Mouse (Mus musculus): ENCODE data around the gene Cacna1e. TPM values are rescaled to one million over a fixed set of nuclear protein-coding genes. Genes with fewer than 3 reads are reported as not detected.
A peak's percentile ranks its signal among the peaks of the same experiment; 100 is the strongest.

The Cacna1e gene
- polyA plus RNA-seq, 1 experiment from 2014 or later: 0.49 TPM

GRCm38 (mm10) chr1:154805742-154806141 is 78.6 kb downstream of the Cacna1e start:
- ATAC-seq (ENCODE audit: insufficient number of reproducible peaks, low FRiP score, low TSS enrichment, low read depth): no peak
- no peaks in the 10 kb centered on the region for H3K9me3 ChIP-seq (ENCODE audit: control insufficient read depth, low read length)
- no peaks in the 10 kb centered on the region for H3K4me1 ChIP-seq (ENCODE audit: control insufficient read depth, insufficient read depth, low read length)
- no peaks in the 10 kb centered on the region for H3K27me3 ChIP-seq (ENCODE audit: control insufficient read depth, insufficient read depth, low read length)
- H3K4me2 ChIP-seq (ENCODE audit: low read depth, severe bottlenecking): no peak overlapping the region
- DNase-seq (ENCODE audit: low spot score): no peak
- 100% methylated on average over 1 of the region's 1 CpGs for WGBS
- H3K4me3 ChIP-seq (ENCODE audit: low read depth, low read length): no peak overlapping the region
- no peaks in the 10 kb centered on the region for H3K36me3 ChIP-seq (ENCODE audit: control insufficient read depth, insufficient read depth, low read length)
- no peak overlapping the region for H3K9ac ChIP-seq (ENCODE audit: low read length)
- no peak overlapping the region for H3K27ac ChIP-seq (replicated peaks; ENCODE audit: low read depth, low read length)

- H3K36me3 ChIP-seq (ENCODE audit: control insufficient read depth, insufficient read depth, low read length): no peaks in the 10 kb centered on the region
- no peaks in the 10 kb centered on the region for H3K27me3 ChIP-seq (ENCODE audit: control insufficient read depth, insufficient read depth, low read length)
- no peak overlapping the region for H3K4me2 ChIP-seq (ENCODE audit: low read depth, severe bottlenecking)
- DNase-seq (ENCODE audit: low spot score) (no peak), ATAC-seq (ENCODE audit: insufficient number of reproducible peaks, low FRiP score, low TSS enrichment, low read depth) (no peak)
- H3K4me1 ChIP-seq (ENCODE audit: control insufficient read depth, insufficient read depth, low read length): no peaks in the 10 kb centered on the region
- H3K27ac ChIP-seq (replicated peaks; ENCODE audit: low read depth, low read length): no peak overlapping the region
- WGBS: 94% methylated on average over 3 of the region's 3 CpGs
- H3K4me3 ChIP-seq (ENCODE audit: low read depth, low read length): no peak overlapping the region
- no peak overlapping the region for H3K9ac ChIP-seq (ENCODE audit: low read length)
- H3K9me3 ChIP-seq (ENCODE audit: control insufficient read depth, low read length): no peaks in the 10 kb centered on the region
These were observed 79.3 kb downstream of the Cacna1e start for GRCm38 (mm10) chr1:154805038-154805437.

- Histone ChIP-seq H3K9me3 (ENCODE audit: control insufficient read depth, low read length) (no peaks in the 10 kb centered on the region), H3K9ac (ENCODE audit: low read length) (no peak overlapping the region), H3K36me3 (ENCODE audit: control insufficient read depth, insufficient read depth, low read length) (no peaks in the 10 kb centered on the region), H3K4me3 (ENCODE audit: low read depth, low read length) (no peak overlapping the region), H3K4me2 (ENCODE audit: low read depth, severe bottlenecking) (no peak overlapping the region), H3K27me3 (ENCODE audit: control insufficient read depth, insufficient read depth, low read length) (no peaks in the 10 kb centered on the region), H3K4me1 (ENCODE audit: control insufficient read depth, insufficient read depth, low read length) (no peaks in the 10 kb centered on the region), H3K27ac (replicated peaks; ENCODE audit: low read depth, low read length) (no peak overlapping the region)
- no peak for DNase-seq (ENCODE audit: low spot score)
- ATAC-seq (ENCODE audit: insufficient number of reproducible peaks, low FRiP score, low TSS enrichment, low read depth): no peak
- 74% methylated on average over 5 of the region's 5 CpGs for WGBS
These were observed 81.9 kb downstream of the Cacna1e start for GRCm38 (mm10) chr1:154802301-154802904.

- ATAC-seq (ENCODE audit: insufficient number of reproducible peaks, low FRiP score, low TSS enrichment, low read depth) (no peak), DNase-seq (ENCODE audit: low spot score) (no peak)
- no peaks in the 10 kb centered on the region for H3K4me1 ChIP-seq (ENCODE audit: control insufficient read depth, insufficient read depth, low read length)
- H3K9me3 ChIP-seq (ENCODE audit: control insufficient read depth, low read length): no peaks in the 10 kb centered on the region
- H3K4me2 ChIP-seq (ENCODE audit: low read depth, severe bottlenecking): no peak overlapping the region
- no peaks in the 10 kb centered on the region for H3K36me3 ChIP-seq (ENCODE audit: control insufficient read depth, insufficient read depth, low read length)
- no peak overlapping the region for H3K9ac ChIP-seq (ENCODE audit: low read length)
- 82% methylated on average over 31 of the region's 31 CpGs for WGBS
- no peaks in the 10 kb centered on the region for H3K27me3 ChIP-seq (ENCODE audit: control insufficient read depth, insufficient read depth, low read length)
- no peak overlapping the region for H3K4me3 ChIP-seq (ENCODE audit: low read depth, low read length)
- H3K27ac ChIP-seq (replicated peaks; ENCODE audit: low read depth, low read length): no peak overlapping the region
These were observed 85.0 kb downstream of the Cacna1e start for GRCm38 (mm10) chr1:154799257-154799656.

GRCm38 (mm10) chr1:154798771-154799170 is 85.5 kb downstream of the Cacna1e start:
- no peaks in the 10 kb centered on the region for H3K9me3 ChIP-seq (ENCODE audit: control insufficient read depth, low read length)
- H3K27ac ChIP-seq (replicated peaks; ENCODE audit: low read depth, low read length): no peak overlapping the region
- H3K4me3 ChIP-seq (ENCODE audit: low read depth, low read length): no peak overlapping the region
- H3K4me2 ChIP-seq (ENCODE audit: low read depth, severe bottlenecking): no peak overlapping the region
- ATAC-seq (ENCODE audit: insufficient number of reproducible peaks, low FRiP score, low TSS enrichment, low read depth): no peak
- no peak overlapping the region for H3K9ac ChIP-seq (ENCODE audit: low read length)
- WGBS: 67% methylated on average over 2 of the region's 2 CpGs
- H3K4me1 ChIP-seq (ENCODE audit: control insufficient read depth, insufficient read depth, low read length): no peaks in the 10 kb centered on the region
- DNase-seq (ENCODE audit: low spot score): no peak
- no peaks in the 10 kb centered on the region for H3K27me3 ChIP-seq (ENCODE audit: control insufficient read depth, insufficient read depth, low read length)
- no peaks in the 10 kb centered on the region for H3K36me3 ChIP-seq (ENCODE audit: control insufficient read depth, insufficient read depth, low read length)

- no peak overlapping the region for H3K9ac ChIP-seq (ENCODE audit: low read length)
- H3K27ac ChIP-seq (replicated peaks; ENCODE audit: low read depth, low read length): no peak overlapping the region
- no peaks in the 10 kb centered on the region for H3K4me1 ChIP-seq (ENCODE audit: control insufficient read depth, insufficient read depth, low read length)
- DNase-seq (ENCODE audit: low spot score) (peak; percentile 65), ATAC-seq (ENCODE audit: insufficient number of reproducible peaks, low FRiP score, low TSS enrichment, low read depth) (no peak)
- H3K36me3 ChIP-seq (ENCODE audit: control insufficient read depth, insufficient read depth, low read length): no peaks in the 10 kb centered on the region
- WGBS: 52% methylated on average over 2 of the region's 2 CpGs
- H3K4me3 ChIP-seq (ENCODE audit: low read depth, low read length): no peak overlapping the region
- no peaks in the 10 kb centered on the region for H3K27me3 ChIP-seq (ENCODE audit: control insufficient read depth, insufficient read depth, low read length)
- H3K4me2 ChIP-seq (ENCODE audit: low read depth, severe bottlenecking): no peak overlapping the region
- H3K9me3 ChIP-seq (ENCODE audit: control insufficient read depth, low read length): no peaks in the 10 kb centered on the region
These were observed 87.6 kb downstream of the Cacna1e start for GRCm38 (mm10) chr1:154796685-154797084.

GRCm38 (mm10) chr1:154794518-154794951 is 89.8 kb downstream of the Cacna1e start:
- no peak overlapping the region for H3K4me2 ChIP-seq (ENCODE audit: low read depth, severe bottlenecking)
- no peak for ATAC-seq (ENCODE audit: insufficient number of reproducible peaks, low FRiP score, low TSS enrichment, low read depth)
- H3K9me3 ChIP-seq (ENCODE audit: control insufficient read depth, low read length): no peaks in the 10 kb centered on the region
- H3K27ac ChIP-seq (replicated peaks; ENCODE audit: low read depth, low read length): no peak overlapping the region
- DNase-seq (ENCODE audit: low spot score): no peak
- H3K4me3 ChIP-seq (ENCODE audit: low read depth, low read length): no peak overlapping the region
- H3K36me3 ChIP-seq (ENCODE audit: control insufficient read depth, insufficient read depth, low read length): no peaks in the 10 kb centered on the region
- H3K9ac ChIP-seq (ENCODE audit: low read length): no peak overlapping the region
- no peaks in the 10 kb centered on the region for H3K4me1 ChIP-seq (ENCODE audit: control insufficient read depth, insufficient read depth, low read length)
- H3K27me3 ChIP-seq (ENCODE audit: control insufficient read depth, insufficient read depth, low read length): no peaks in the 10 kb centered on the region
- 78% methylated on average over 8 of the region's 8 CpGs for WGBS

GRCm38 (mm10) chr1:154791544-154792174 is 92.6 kb downstream of the Cacna1e start:
- H3K27ac ChIP-seq (replicated peaks; ENCODE audit: low read depth, low read length): no peak overlapping the region
- no peak for DNase-seq (ENCODE audit: low spot score)
- H3K4me2 ChIP-seq (ENCODE audit: low read depth, severe bottlenecking): no peak overlapping the region
- WGBS: 63% methylated on average over 13 of the region's 13 CpGs
- no peaks in the 10 kb centered on the region for H3K9me3 ChIP-seq (ENCODE audit: control insufficient read depth, low read length)
- H3K9ac ChIP-seq (ENCODE audit: low read length): no peak overlapping the region
- H3K36me3 ChIP-seq (ENCODE audit: control insufficient read depth, insufficient read depth, low read length): no peaks in the 10 kb centered on the region
- H3K27me3 ChIP-seq (ENCODE audit: control insufficient read depth, insufficient read depth, low read length): no peaks in the 10 kb centered on the region
- H3K4me1 ChIP-seq (ENCODE audit: control insufficient read depth, insufficient read depth, low read length): no peaks in the 10 kb centered on the region
- no peak for ATAC-seq (ENCODE audit: insufficient number of reproducible peaks, low FRiP score, low TSS enrichment, low read depth)
- H3K4me3 ChIP-seq (ENCODE audit: low read depth, low read length): no peak overlapping the region

GRCm38 (mm10) chr1:154788491-154788890 is 95.8 kb downstream of the Cacna1e start:
- 75% methylated on average over 4 of the region's 4 CpGs for WGBS
- H3K4me1 ChIP-seq (ENCODE audit: control insufficient read depth, insufficient read depth, low read length): no peaks in the 10 kb centered on the region
- no peaks in the 10 kb centered on the region for H3K9me3 ChIP-seq (ENCODE audit: control insufficient read depth, low read length)
- no peak for DNase-seq (ENCODE audit: low spot score)
- no peaks in the 10 kb centered on the region for H3K36me3 ChIP-seq (ENCODE audit: control insufficient read depth, insufficient read depth, low read length)
- no peak overlapping the region for H3K4me2 ChIP-seq (ENCODE audit: low read depth, severe bottlenecking)
- H3K27ac ChIP-seq (replicated peaks; ENCODE audit: low read depth, low read length): no peak overlapping the region
- H3K27me3 ChIP-seq (ENCODE audit: control insufficient read depth, insufficient read depth, low read length): no peaks in the 10 kb centered on the region
- ATAC-seq (ENCODE audit: insufficient number of reproducible peaks, low FRiP score, low TSS enrichment, low read depth): no peak
- H3K4me3 ChIP-seq (ENCODE audit: low read depth, low read length): no peak overlapping the region
- H3K9ac ChIP-seq (ENCODE audit: low read length): no peak overlapping the region
